Mouse (Mus musculus) liver, embryonic 12.5 days (tissue): ENCODE data around the gene Pmepa1. TPM values are rescaled to one million over a fixed set of nuclear protein-coding genes. Genes with fewer than 3 reads are reported as not detected.

Experiments
- ATAC-seq: fragments of 200-750 bp; cut with Nextera tagmentation; 2 replicates; pipeline ENCODE4 v1.8.0; 2017; ENCODE audit warnings: moderate number of reproducible peaks, mild to moderate bottlenecking, moderate library complexity
- H3K27ac ChIP-seq: fragments of 300-500 bp; sonication (generic); 2 replicates; pipeline ENCODE4 v1.5.1; 2016; ENCODE audit warnings: mild to moderate bottlenecking
- H3K27me3 ChIP-seq: fragments of 300-500 bp; sonication (generic); replicated peaks from 2 replicates; pipeline ENCODE4 v1.6.1; 2016; ENCODE audit warnings: mild to moderate bottlenecking, moderate library complexity
- H3K36me3 ChIP-seq: fragments of 300-500 bp; sonication (generic); 2 replicates; pipeline ENCODE4 v1.6.1; 2016; ENCODE audit warnings: mild to moderate bottlenecking, moderate library complexity
- H3K4me1 ChIP-seq: fragments of 300-500 bp; sonication (generic); 2 replicates; pipeline ENCODE4 v1.6.1; 2016
- H3K4me2 ChIP-seq: fragments of 300-500 bp; sonication (generic); 2 replicates; pipeline ENCODE4 v1.6.1; 2016; ENCODE audit warnings: mild to moderate bottlenecking, moderate library complexity
- H3K4me3 ChIP-seq: fragments of 300-500 bp; sonication (generic); 2 replicates; pipeline ENCODE4 v1.5.1; 2016; ENCODE audit warnings: mild to moderate bottlenecking, moderate library complexity
- H3K9ac ChIP-seq: fragments of 300-500 bp; sonication (generic); 2 replicates; pipeline ENCODE4 v1.6.1; 2016; ENCODE audit warnings: mild to moderate bottlenecking, moderate library complexity
- H3K9me3 ChIP-seq: fragments of 300-500 bp; sonication (generic); replicated peaks from 2 replicates; pipeline ENCODE4 v1.6.1; 2016; ENCODE audit warnings: mild to moderate bottlenecking, moderate library complexity
- WGBS: fragments of 180-500 bp; shearing (Covaris S2); methylation state at CpG from one replicate; pipeline ENCODE4 v1.1.7; 2016; ENCODE audit not compliant: insufficient replicate concordance; 5-methylcytosine and 5-hydroxymethylcytosine counted together
- polyA plus RNA-seq: library from polyadenylated mRNA; unstranded; fragments of >200 nt; fragmentation: Nextera tagmentation; extraction: Ambion mirVana; gene quantifications from 2 replicates; pipeline ENCODE4 v1.2.1, GENCODE M21; 2016

Pmepa1 gene
- polyA plus RNA-seq, 1 experiment from 2014 or later: 0.24 TPM

- WGBS: 37% methylated on average over 3 of the region's 3 CpGs
- ATAC-seq: no peak
- no peak overlapping the region for H3K27ac ChIP-seq
- H3K4me2 ChIP-seq: no peak overlapping the region
- no peaks in the 10 kb centered on the region for H3K36me3 ChIP-seq
- no peaks in the 10 kb centered on the region for H3K9me3 ChIP-seq
- no peak overlapping the region for H3K9ac ChIP-seq
- H3K27me3 ChIP-seq: peaks cover 48% of the 10 kb centered on the region
- H3K4me3 ChIP-seq: no peak overlapping the region
- no peaks in the 10 kb centered on the region for H3K4me1 ChIP-seq
These were observed 26.9 kb downstream of the Pmepa1 start for GRCm38 (mm10) chr2:173249386-173249785.

DNA sequence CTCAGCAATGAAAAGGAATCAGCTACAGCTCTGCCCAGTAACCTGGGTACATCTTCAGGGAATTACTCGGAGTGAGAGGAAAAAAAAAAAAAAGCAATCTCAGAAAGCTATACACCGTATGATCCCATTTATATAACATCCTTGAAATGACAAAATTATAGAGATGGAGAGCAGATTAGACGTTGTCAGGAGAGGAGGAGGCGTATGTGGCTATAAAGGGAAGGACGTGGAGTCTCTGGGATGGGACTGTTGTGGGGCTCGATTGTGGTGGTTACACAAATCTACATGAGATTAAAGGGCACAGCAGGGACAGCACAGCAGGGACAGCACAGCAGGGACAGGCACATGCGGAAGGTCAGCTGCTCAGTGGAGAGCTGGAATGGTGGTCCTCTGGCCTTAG, 27.5 kb downstream of the Pmepa1 start:
- Histone ChIP-seq H3K4me1 (no peaks in the 10 kb centered on the region), H3K27me3 (peaks cover 50% of the 10 kb centered on the region), H3K9me3 (no peaks in the 10 kb centered on the region), H3K4me3 (no peak overlapping the region), H3K4me2 (no peak overlapping the region), H3K9ac (no peak overlapping the region), H3K36me3 (no peaks in the 10 kb centered on the region), H3K27ac (no peak overlapping the region)
- WGBS: 53% methylated on average over 7 of the region's 7 CpGs
- ATAC-seq: no peak

- 17% methylated on average over 2 of the region's 2 CpGs for WGBS
- no peak overlapping the region for H3K4me3 ChIP-seq
- H3K4me1 ChIP-seq: no peaks in the 10 kb centered on the region
- H3K27me3 ChIP-seq: peaks cover 53% of the 10 kb centered on the region
- no peak overlapping the region for H3K4me2 ChIP-seq
- ATAC-seq: no peak
- H3K36me3 ChIP-seq: no peaks in the 10 kb centered on the region
- H3K9ac ChIP-seq: no peak overlapping the region
- H3K27ac ChIP-seq: no peak overlapping the region
- no peaks in the 10 kb centered on the region for H3K9me3 ChIP-seq
These were observed 28.4 kb downstream of the Pmepa1 start for GRCm38 (mm10) chr2:173247911-173248310.

DNA sequence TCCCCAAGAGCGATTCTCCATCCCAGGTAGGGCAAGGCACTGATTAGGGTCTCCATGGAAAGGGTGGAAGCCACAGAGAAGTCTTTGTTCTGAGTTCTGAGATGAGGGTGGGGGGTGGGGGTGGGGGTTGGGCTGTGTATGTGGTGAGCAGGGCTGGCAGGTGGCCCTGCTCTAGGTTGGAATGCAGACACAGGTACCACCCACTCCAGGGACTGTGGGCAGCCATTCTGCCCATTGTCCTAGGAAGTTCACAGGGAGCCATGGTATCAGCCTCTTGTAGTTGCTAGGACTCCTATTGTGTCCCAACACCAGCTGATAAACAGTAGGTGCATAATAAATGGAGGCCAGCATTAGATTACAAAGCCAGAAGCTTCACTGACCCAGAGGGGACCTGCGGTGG, 29.1 kb downstream of the Pmepa1 start:
- ATAC-seq: no peak
- Histone ChIP-seq H3K36me3 (no peaks in the 10 kb centered on the region), H3K27me3 (peaks cover 50% of the 10 kb centered on the region), H3K9me3 (no peaks in the 10 kb centered on the region), H3K27ac (no peak overlapping the region), H3K9ac (no peak overlapping the region), H3K4me2 (no peak overlapping the region), H3K4me3 (no peak overlapping the region), H3K4me1 (no peaks in the 10 kb centered on the region)
- 23% methylated on average over 2 of the region's 2 CpGs for WGBS

DNA sequence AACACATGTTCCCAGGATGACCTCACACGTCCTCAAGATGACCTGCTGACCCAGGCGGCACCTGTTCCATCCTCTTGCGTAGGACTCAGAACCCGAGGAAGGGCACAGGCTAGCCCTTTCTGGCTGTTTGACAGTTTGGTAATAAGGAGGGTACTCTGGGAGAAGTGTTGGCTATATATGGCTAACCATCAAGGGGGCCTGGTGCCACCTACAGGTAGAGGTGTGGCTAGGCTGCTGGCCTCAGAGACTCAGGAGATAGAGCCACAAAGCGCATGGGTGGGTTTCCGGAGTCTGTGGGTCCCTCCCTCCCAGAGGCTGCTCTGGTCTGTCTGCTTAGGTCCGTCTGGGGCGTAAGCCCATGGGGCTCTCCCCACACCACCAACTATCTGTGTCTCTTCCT, 29.6 kb downstream of the Pmepa1 start:
- no peak for ATAC-seq
- peaks cover 50% of the 10 kb centered on the region for H3K27me3 ChIP-seq
- no peak overlapping the region for H3K4me3 ChIP-seq
- WGBS: 50% methylated on average over 8 of the region's 8 CpGs
- H3K4me2 ChIP-seq: no peak overlapping the region
- no peaks in the 10 kb centered on the region for H3K36me3 ChIP-seq
- no peaks in the 10 kb centered on the region for H3K4me1 ChIP-seq
- no peaks in the 10 kb centered on the region for H3K9me3 ChIP-seq
- H3K27ac ChIP-seq: no peak overlapping the region
- no peak overlapping the region for H3K9ac ChIP-seq

DNA sequence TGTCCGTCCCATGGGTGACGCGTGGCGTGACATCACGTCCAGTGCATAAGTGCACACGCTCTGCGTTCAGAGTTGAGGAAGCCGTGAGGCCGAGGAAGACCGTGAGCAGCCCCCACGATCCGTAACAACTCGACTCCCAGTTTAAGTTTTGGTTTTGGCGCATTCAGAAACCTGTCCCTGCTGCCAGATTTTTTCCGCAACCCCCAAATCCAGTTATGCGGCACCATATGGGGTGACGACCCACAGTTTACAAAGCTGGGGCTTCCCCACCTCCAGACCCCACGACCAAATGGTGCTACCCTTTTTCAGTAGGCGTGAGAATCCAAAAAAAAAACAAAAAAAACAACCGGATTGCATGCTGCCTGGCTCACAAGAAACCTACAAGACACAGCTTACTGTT, 31.1 kb downstream of the Pmepa1 start:
- no peak overlapping the region for H3K27ac ChIP-seq
- WGBS: 73% methylated on average over 20 of the region's 20 CpGs
- H3K4me1 ChIP-seq: no peaks in the 10 kb centered on the region
- no peak for ATAC-seq
- peaks cover 45% of the 10 kb centered on the region; the same call in 1 of the 2 replicates for H3K27me3 ChIP-seq
- no peaks in the 10 kb centered on the region for H3K36me3 ChIP-seq
- no peak overlapping the region for H3K4me3 ChIP-seq
- no peak overlapping the region for H3K9ac ChIP-seq
- no peaks in the 10 kb centered on the region for H3K9me3 ChIP-seq
- no peak overlapping the region for H3K4me2 ChIP-seq

DNA sequence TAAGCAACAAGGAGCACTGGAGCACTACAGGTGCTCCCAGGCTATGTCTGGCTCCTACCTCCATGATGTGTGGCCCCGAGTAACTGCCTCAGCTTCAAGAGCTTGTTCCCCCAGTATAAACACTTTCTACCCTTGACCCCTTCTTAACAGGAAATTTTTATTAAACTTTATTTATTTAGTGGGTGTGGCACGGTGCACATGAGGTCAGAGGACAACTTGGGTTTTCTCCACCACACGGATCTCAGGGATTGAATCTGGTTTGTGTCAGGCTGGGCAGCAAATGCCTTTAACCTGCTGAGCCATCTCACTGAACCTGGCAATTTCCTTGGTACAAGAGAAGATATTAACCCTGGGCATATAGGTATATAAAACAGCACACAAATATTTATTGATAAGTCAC, 32.2 kb downstream of the Pmepa1 start:
- Histone ChIP-seq H3K4me2 (no peak overlapping the region), H3K27ac (no peak overlapping the region), H3K27me3 (peaks cover 41% of the 10 kb centered on the region; the same call in 1 of the 2 replicates), H3K9ac (no peak overlapping the region), H3K36me3 (no peaks in the 10 kb centered on the region), H3K9me3 (no peaks in the 10 kb centered on the region), H3K4me3 (no peak overlapping the region), H3K4me1 (no peaks in the 10 kb centered on the region)
- 48% methylated on average over 3 of the region's 3 CpGs for WGBS
- no peak for ATAC-seq

GRCm38 (mm10) chr2:173243616-173244015, 32.7 kb downstream of the Pmepa1 start:
- Histone ChIP-seq H3K9ac (no peak overlapping the region), H3K36me3 (no peaks in the 10 kb centered on the region), H3K4me1 (no peaks in the 10 kb centered on the region), H3K27me3 (peaks cover 37% of the 10 kb centered on the region; the same call in 1 of the 2 replicates), H3K4me2 (no peak overlapping the region), H3K4me3 (no peak overlapping the region), H3K27ac (no peak overlapping the region), H3K9me3 (no peaks in the 10 kb centered on the region)
- no peak for ATAC-seq
- 61% methylated on average over 9 of the region's 9 CpGs for WGBS

DNA sequence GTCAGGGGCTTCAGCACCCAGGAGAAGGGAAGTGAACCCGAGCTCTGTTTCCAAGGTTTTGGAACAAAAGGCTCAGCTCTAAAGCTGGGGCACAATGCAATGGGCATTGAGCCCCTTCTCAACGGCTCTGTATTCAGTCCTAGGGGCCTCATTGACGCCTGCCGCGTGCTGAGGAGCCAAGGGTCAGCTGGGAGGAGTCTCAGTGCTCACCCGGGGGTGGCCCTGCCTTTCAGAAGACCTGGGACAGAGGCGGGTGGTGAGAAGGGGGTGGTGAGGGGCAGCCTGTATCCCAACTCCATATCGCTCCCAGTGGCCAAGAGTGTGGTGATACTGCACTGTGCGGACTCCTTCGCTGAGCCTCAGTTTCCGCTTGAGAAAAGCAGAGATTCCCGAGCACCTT, 33.5 kb downstream of the Pmepa1 start:
- Histone ChIP-seq H3K27ac (no peak overlapping the region), H3K4me2 (no peak overlapping the region)

DNA sequence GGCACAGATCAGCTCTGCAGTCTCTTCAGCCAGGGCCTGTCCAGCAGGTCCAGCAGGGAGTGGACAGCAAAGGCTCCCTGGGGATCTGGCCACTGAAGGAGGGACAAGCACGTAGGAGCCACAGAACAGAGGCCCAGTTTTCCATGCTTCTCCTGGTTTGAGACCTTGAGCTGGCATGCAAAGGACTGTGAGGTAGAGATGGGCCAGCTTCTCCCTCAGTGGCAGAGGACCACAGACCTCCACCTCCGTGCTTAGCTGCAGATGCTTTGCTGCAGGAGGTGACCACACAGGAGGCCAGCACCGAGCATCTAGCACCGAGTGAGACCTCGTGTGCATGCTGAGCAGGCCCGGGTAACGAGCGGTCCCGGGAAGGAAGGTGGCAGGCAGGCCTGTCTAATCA, 35.6 kb downstream of the Pmepa1 start:
- H3K4me3 ChIP-seq: no peak overlapping the region
- H3K27me3 ChIP-seq: peaks cover 20% of the 10 kb centered on the region; the same call in 1 of the 2 replicates
- H3K36me3 ChIP-seq: no peaks in the 10 kb centered on the region
- no peak overlapping the region for H3K4me2 ChIP-seq
- 0 out of 2 replicates have a peak, but pooled peaks cover 3% of the 10 kb centered on the region for H3K4me1 ChIP-seq
- H3K9ac ChIP-seq: no peak overlapping the region
- no peaks in the 10 kb centered on the region for H3K9me3 ChIP-seq
- ATAC-seq: no peak
- H3K27ac ChIP-seq: no peak overlapping the region
- 66% methylated on average over 9 of the region's 9 CpGs for WGBS

More for the DNA sequence above, 33.5 kb downstream of the Pmepa1 start:
- Histone ChIP-seq H3K27me3 (peaks cover 36% of the 10 kb centered on the region; the same call in 1 of the 2 replicates), H3K9me3 (no peaks in the 10 kb centered on the region), H3K4me1 (no peaks in the 10 kb centered on the region), H3K4me3 (no peak overlapping the region), H3K9ac (no peak overlapping the region), H3K36me3 (no peaks in the 10 kb centered on the region)
- no peak for ATAC-seq
- 33% methylated on average over 12 of the region's 12 CpGs for WGBS

DNA sequence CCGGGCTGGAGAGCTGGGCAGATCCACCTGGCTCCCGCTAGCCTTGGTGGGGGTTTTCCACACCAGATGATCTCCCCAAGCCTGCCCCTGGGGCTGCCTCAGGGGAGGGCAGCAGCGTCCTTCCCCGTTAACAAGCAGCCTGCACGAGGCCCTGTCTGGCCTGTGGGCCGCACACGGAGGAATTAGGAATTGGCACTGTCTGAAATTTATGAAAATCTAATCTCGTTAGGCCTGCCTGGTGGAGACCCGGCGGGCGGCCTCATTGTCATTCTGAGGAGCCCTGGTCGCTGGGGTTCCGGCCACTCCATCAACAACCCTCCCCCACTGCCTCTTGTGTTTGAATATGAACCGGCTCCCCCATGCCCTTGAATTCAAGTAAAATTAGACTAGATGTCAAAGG, 37.8 kb downstream of the Pmepa1 start:
- H3K4me3 ChIP-seq: no peak overlapping the region

DNA sequence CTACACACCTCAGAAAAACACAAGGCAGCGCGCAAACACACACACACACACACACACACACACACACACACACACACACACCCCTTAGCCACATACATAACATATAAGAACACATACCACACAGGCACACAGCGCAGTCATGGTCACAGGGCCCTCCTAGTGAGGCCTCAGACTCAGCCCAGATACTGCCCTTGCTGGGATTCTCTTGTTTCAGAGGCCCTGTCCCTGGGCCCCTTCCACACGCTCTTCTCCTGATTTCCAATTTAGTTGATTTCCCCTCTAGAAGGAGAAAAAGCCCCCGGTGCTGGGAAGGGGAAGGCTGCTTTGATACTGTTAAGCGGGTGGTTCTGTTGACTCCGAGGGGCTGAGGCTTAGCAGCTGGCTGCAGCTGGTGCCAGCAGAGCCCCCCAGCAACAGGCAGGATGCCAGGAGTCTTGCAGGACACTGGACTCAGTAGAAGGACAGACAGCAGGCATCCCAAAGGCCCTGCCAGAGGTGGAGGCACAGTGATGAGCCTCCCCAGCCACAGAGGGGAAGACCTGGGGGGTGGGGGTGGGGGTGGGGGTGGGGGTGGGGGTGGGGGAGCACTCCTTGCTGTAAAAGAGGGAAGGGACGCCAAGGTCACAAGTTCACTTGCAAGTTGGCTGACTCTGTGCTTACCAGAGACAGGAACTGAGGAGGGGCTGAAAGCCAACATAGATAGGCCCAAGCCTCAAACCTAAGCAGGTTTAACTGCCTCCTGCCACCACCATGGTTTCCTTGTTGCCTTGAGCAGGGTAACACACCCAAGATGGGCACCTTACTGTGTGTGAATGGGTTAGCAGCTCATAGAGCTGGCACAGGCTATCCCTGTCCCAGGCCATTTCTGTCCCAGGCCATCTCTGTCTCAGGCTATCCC, 40.6 kb downstream of the Pmepa1 start:
- Histone ChIP-seq H3K9me3 (no peaks in the 10 kb centered on the region), H3K27me3 (peaks cover 6% of the 10 kb centered on the region; the same call in 1 of the 2 replicates), H3K4me2 (no peak overlapping the region), H3K4me3 (no peak overlapping the region), H3K4me1 (peaks cover 7% of the 10 kb centered on the region; the same call in 1 of the 2 replicates), H3K27ac (0 out of 2 replicates have a peak overlapping the region, but pooled peaks have one; percentile 14), H3K9ac (no peak overlapping the region), H3K36me3 (no peaks in the 10 kb centered on the region)
- ATAC-seq: no peak
- WGBS: 53% methylated on average over 8 of the region's 8 CpGs

More for the DNA sequence above, 37.8 kb downstream of the Pmepa1 start:
- ATAC-seq: no peak
- Histone ChIP-seq H3K4me2 (no peak overlapping the region), H3K27me3 (peaks cover 11% of the 10 kb centered on the region; the same call in 1 of the 2 replicates), H3K9ac (no peak overlapping the region), H3K27ac (no peak overlapping the region), H3K4me1 (peaks cover 7% of the 10 kb centered on the region; the same call in 1 of the 2 replicates), H3K36me3 (no peaks in the 10 kb centered on the region), H3K9me3 (no peaks in the 10 kb centered on the region)
- WGBS: 37% methylated on average over 14 of the region's 14 CpGs
